Mouse (Mus musculus) left cerebral cortex, postnatal 36 days (tissue): ENCODE measurements around the gene Rtl10. TPM values are rescaled to one million over a fixed set of nuclear protein-coding genes. Genes with fewer than 3 reads are reported as not detected.
A peak's percentile ranks its signal among the peaks of the same experiment; 100 is the strongest.

ENCODE experiments used
- DNase-seq, 2 experiments: peaks; one replicate each; pipeline ENCODE4 v3.0.0; 2021 to 2022; ENCODE audit warnings: low spot score in 2 of 2, mixed read lengths in 1 of 2
- intact Hi-C: fragments of 180-260 bp; cut with DNase I; formaldehyde crosslinking; loops from one replicate; pipeline ENCODE4 v1.15.1; 2025
- total RNA-seq, 2 experiments: library from RNA; stranded (reverse); gene quantifications; 2 replicates each; pipeline ENCODE4 v1.2.3; 2021

Gene Rtl10
- total RNA-seq, 2 experiments from 2014 or later, result 5.0 to 7.5 TPM

DNA sequence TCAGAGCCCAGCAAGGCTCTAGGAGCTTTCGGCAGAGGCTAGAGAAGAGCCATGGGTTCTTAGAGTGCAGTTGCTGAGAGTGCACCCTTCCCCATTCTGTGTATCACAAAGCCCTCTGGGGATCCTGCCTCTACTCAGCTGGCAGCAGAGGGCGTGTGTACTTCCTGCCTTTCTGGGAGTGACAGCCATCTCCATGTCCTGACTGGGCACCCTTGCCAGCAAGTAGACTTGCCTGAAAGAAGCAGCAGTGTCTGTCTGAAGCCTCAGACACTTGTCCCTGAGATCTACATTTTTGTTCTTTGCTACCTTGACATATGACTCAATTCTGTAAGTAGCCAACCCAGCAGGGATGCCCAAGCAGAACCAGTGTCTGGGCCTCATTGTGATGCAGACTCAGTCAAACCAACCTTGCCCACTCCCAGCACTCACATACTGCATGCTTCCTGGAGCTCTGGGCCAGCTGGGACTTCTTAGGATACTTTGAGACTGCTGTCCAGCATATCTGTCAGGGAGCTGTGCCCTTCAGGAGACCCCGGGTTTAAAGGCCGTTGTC, 17.7 kb upstream of the Rtl10 start:
- no peak for DNase-seq
- intact Hi-C loops, result no loop called here

DNA sequence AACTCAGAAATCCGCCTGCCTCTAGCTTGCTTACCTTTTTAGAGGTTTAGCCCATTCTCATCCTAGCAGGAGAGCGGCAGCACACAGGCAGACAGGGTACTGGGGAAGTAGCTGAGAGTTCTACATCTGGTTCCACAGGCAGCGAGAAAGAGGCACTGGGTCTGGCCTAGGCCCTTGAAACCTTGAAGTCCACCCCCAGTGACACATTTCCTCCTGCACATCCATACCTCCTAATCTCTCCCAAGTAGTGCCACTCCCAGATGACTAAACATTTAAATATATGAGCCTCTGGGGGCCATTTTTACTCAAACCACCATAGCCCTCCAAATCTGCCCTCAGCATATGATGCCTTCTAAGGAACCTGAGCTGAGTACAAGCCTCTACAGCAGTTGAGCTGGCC, 16.3 kb upstream of the Rtl10 start:
- intact Hi-C loops, result no loop called here

DNA sequence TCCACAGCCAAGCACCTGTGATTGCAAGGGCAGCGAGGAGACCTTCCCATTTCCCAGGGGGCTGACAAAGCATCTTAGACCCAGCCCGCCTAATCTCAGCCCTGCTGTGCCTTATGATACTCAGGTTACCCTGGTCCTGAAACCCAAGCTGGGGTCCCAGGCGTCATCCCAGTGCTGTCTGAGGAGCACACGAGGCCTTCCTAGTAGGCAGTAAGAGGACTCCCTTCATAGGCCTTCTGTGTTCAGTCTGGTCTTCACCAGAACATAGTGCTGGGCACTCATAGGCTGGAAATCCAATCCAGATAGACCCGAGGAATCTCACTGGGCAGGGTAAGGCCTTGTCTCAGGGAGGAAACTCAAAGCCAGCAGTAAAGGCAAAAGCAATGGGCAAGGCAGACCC, 14.9 kb upstream of the Rtl10 start:
- intact Hi-C loops, result no loop called here
- DNase-seq, result no peak

More for the DNA sequence above, 16.3 kb upstream of the Rtl10 start:
- no peak for DNase-seq

DNA sequence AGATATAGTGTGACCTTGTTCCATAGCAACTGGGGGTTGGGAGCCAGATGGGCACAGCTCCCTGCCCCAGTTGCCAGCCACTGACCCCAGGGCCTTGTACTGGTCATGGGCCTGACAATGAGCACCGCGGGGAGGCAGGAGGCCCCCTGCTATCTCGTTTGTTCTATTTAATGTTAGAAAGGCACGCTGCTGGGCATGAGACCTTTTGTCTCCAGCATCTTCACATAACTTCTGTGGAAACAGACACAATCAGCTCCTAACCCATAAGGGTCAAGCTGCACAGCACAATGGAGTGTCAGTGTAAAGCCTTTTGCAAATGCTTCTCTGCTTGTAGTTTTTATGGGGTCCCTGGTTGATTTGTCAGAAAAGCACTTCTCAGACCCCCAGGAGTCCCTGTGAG, 14.3 kb upstream of the Rtl10 start:
- DNase-seq, result no peak
- intact Hi-C loops, result no loop called here

DNA sequence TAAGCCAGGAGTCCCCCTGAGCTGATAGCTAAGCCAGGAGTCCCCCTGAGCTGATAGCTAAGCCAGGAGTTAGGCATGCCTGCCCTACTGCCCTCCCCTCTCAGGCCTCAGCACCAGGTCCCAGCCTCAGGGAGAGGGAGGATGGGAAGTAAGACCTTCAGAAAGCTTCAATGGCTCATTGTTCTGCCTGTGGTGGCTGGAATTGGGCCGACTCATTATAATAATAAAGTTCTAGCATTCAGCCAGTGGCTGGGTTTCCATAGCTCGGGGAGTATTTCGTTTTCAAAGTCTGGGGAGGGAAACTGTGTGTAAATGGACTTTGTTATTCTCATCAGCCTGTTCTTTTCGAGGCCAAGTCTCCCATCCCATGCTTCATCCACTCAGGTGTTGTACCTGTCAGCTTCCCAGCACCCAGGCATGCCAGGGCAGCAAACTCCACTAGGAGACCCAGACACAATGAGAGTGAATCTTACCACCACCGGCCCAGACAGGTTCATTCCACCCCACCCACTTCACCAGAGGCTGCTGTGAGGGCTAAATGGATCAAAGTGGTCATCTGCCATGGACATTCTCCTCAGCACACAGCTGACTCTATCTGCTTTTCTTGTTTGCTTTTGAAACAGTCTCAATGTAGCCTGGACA, 13.8 kb upstream of the Rtl10 start:
- DNase-seq, result no peak
- intact Hi-C loops, result no loop called here

DNA sequence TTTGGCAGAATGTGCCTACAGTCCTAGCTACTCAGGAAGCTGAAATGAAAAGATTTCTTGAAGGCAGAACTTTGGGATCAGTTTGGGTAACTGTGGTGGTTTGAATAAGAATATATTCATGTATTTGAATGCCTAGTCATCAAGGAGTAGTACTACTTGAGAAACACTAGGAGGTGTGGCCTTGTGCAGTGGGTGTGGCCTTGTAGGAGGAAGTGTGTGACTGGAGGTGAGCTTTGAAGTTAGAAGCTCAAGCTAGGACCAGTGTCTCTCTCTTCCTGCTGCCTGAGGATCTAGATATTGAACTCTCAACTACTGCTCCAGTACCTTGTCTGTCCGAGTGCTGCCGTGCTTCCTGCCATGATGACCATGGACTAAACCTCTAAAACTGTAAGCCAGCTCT, 12.6 kb upstream of the Rtl10 start:
- no peak for DNase-seq
- intact Hi-C loops, result no loop called here

DNA sequence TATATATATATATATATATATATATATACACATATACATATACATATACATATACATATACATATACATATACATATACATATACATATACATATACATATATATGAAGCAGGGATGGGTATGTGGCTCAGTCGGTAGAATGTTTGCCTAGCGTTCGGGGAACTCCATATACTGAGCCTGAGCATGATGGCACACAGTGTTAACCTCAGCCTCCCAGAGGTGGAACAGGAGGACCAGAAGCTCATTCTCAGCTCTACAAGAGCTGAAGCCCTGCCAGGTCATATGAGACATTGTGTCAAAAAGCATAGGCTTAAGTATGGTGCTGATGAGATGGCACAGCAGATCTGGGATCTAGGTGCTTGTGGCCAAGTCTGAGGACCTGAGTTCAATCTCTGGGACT, 8.4 kb upstream of the Rtl10 start:
- intact Hi-C loops, result no loop called here

DNA sequence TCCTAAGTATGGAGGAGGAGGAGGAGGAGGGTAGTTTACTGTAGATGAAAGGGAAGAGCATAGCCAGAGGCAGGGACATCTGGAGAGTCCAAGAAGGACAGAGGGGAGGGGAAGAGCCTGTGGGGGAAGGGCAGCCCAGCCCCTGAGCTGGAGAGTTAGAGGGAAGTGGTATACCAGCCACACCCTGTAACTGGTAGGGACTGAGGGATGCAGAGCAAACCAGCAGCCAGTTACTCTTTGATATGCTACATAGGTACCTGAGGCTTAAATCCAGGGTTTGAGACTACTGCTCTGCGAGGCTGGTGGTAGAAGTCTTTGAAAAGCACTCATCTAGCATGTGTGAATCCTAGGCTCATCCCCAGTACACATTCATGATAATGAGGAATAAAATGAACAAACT, 7.8 kb upstream of the Rtl10 start:
- intact Hi-C loops, result no loop called here
- no peak for DNase-seq

More for the DNA sequence above, 8.4 kb upstream of the Rtl10 start:
- DNase-seq, result no peak

DNA sequence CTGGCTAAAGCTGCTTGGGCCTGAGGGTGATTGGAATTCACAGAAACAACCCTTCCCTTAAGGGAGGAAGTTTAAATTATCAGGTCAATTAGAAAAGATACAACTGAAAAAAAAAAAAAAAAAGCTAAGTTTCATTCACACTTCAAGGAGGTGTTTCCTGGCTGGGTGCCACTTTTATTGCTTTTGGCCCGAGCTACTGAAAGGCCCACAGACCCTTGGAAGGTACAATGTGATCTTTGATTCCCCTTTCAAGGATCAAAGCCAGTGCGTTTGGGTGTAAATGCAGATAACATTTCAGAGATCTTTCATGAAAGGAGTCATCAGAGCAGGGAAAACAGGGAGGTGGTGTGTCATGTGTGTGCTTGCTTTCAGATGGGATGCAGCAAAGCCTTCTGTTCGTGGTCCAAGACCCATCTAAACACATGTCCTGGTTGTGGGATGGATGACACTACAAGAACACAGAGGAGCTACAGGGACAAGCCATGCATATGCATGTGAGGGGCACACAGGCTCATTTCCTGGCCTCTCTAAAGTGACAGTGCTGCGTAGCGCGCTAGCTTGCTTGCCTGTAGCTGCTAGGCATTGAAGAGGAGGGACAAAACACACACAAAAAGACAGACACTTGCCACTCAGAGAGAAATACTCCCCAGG, 711 bp upstream of the Rtl10 start:
- intact Hi-C loops, result loop anchor here (5.0 kb wide), 1 partner anchor 124 kb away; the partner anchor contains the start of gene Gp1bb
- no peak for DNase-seq

DNA sequence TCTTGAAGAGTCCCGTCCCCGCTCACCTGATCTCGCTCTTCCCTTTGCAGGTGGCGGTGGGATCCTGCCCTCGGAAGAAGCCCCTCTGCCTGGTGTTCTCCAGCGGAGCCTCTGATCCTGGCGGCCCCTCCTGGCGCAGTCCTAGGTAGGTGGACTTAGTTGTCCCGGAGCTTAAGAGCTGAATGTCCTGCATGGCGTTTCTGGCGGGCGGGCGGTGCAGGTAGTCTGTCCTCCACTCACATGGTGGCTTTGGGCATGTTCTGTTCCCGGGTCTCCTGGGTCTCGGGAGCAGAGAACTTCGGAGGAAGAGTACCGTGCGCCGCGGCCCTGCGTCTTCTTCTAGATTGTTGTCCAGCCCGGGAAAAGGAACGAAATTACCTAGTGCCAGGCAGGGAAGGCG, 295 bp downstream of the Rtl10 start:
- no peak for DNase-seq
- intact Hi-C loops, result loop anchor here (5.0 kb wide), 1 partner anchor 123 kb away; the partner anchor contains the start of gene Gp1bb

DNA sequence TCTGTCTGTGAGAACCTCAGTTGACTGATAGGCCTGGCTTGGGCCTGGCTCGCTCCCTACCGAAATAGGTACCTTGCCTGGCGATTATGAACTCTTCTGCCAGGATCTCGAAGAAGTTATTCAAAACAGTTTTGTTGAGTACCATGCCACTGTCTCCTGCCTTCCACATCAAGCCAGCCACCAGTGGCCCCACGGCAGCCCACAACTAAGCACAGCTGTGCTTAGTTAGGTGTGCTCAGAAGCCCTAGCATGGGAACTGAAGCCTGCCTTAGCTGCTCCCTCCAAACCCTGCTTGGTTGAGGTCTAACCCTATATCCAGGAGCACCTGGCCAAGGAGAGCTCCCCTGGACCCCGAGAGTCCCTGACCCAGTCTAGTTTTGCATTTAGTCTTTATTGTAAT, 2.8 kb downstream of the Rtl10 start:
- intact Hi-C loops, result no loop called here
- DNase-seq, result no peak

DNA sequence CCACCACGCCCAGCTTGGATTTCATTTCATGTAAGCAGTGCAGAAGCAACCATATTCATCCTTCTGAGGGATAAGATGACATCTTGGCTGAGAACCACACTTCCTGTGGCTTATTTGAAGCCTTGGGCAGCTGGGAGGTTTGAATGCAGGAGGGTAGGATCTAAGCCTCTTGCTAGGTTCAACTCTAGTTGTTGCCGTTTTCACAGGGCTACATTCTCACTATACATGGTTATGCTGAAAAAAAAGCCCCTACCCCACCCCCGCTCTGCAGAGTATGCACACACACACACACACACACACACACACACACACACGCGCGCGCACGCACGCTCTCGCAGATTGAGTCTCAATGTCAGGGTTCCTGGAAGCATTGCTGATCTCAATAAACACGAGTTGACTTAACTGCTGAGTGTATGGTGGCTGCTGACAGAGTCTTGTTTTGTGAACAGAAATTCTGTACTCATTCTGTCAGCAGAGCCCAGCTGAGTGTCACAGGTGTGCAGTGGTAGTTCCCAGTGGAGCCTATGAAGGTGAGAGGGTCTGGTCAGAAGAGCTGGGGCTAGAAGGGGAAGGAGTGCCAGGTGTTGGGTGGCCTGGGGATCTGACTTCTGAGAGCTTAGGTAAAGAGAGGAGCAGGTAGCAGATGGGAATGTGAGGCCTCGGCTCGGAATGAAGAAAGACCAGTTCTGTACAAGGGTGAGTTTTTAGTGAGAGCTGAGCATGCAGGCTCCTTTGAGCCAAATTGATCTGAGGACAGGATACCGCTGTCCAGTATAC, 5.1 kb downstream of the Rtl10 start:
- intact Hi-C loops, result no loop called here
- no peak for DNase-seq

DNA sequence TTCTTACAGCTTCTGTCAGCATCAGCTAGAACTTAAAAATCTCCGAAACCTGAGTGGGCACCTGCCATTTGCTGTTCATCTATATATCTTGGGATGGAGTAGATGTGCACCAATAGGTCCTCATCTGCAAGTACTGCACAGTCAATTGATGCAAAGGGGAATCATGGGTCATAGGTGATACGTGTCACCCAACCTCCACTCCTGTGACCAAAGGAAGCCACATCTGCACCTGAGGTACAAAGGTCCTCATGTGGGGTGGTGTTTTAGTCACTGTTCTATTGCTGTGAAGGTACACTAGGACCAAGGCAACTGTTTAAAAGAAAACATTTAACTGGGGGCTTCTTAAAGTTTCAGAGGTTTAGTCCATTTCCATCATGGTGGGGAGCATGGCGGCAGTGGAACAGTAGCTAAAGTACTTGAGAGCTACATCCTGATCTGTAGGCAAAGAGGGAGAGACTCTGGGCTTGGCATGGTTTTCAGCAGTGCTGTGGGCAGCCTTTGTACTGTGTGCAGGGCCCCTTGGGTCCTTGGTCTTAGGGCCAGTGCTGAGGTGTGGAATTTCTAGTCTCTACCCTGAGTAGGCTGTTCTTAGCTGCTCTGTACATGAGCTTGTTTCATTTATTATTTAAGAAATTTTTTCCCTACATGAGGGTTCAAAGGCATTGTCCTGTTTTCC, 8.0 kb downstream of the Rtl10 start:
- intact Hi-C loops, result no loop called here
- no peak for DNase-seq

DNA sequence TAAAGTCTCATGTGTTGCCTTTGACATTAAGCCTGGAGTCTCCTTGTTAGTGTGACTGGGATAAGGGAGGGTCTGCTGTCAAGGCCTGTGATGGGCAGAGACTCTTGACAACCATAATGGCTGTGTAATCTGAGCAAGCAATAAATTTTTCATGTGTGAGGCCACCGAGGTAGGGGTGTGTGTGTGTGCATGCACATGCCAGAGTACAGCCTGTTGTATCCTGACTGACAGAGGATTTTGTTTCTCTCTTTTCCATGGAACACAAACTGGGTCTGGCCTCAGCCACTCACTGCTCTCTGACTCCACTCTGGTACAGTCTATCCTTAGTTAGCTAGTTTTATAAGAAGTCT, 8.5 kb downstream of the Rtl10 start:
- intact Hi-C loops, result no loop called here

DNA sequence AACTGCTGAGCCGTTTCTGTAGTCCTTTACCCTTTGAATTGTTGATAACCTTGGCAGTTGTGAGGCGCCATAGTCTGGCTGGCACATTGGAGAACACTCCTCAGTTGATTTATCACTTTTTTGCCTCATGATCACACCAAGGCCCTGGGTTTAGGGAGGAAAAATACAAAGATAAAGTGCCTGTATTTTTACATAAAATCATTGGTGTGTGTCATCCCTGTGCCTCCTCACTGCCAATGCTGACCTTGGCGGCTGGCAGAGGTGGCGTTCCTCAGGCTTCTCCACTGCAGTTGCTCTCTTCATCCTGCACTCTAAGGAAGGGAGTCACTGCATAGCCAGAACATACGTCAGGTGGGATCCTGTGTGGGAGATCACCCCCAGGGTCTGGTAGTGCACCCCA, 13.0 kb downstream of the Rtl10 start:
- intact Hi-C loops, result no loop called here
- no peak for DNase-seq

More for the DNA sequence above, 8.5 kb downstream of the Rtl10 start:
- DNase-seq, result no peak

DNA sequence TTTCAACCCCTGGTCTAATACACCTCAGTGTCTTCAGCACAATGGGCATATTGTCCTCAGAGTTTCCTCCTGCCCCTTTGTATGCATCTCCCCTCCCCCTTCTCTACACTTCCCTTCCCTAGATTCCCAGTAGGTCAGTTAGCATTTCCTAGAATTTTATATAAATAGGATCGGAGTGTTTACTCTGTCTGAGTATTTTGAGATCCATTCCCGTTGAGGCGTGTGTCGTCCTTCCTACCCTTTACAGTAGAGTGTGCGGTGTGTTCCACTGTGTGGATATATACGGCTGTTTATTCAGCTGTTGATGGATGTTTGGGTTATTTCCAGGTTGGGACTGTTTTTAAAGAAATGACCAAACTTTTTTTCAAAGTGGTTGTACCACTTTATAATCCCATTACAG, 14.8 kb downstream of the Rtl10 start:
- DNase-seq, result no peak

DNA sequence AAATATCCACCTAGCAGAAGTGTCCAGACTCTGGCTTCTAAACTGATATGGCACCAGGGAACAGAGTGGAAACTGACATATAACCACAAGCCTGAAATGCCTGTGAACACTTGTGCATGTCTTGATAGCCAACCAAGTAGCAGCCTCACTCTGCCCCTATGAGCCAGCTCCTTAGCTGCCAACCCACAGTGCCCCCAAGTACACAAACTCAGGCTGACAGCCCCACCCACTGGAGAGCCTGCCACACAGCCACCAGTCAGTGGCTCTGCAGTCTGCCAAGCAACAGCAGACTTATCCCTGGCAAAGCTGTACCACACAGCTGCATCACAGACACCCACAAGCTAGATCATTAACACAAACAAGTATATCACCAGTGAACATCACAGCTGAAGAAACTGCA, 19.4 kb downstream of the Rtl10 start:
- DNase-seq, result peak; percentile 13 to 15
- intact Hi-C loops, result loop anchor here (5.0 kb wide), 1 partner anchor 71 kb away; no protein-coding TSS in a partner anchor

More for the DNA sequence above, 14.8 kb downstream of the Rtl10 start:
- intact Hi-C loops, result no loop called here

DNA sequence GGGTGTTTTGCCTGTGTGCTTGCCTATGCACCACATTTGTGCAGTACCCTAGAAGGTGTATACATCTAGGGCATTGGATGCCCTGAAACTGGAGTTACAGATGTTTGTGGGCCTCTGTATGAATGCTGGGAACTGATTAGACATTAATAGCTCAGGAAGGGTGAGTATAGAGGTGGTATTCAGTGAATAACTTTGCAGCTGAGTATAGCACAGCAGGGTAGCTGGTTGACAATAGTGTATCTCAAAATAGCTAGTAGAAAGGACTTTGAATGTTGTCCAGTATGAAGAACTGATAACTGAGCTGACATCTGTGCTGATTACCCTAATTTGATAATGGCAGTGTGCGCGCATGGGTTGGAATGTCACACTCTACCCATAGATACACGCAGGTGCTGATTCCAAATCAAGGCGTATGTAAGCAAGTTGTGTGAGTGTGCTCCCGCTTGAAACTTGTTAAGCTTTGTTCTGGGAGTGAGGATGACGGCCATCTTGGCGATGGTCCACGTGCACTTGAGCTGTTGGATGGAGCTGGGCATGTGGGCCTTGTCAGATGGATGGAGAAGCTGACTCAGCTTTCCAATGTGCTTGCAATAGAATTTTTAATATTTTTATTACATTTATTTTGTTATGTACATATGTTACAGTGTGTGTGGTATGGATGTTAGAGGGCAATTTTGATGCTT, 25.0 kb downstream of the Rtl10 start:
- intact Hi-C loops, result no loop called here
- DNase-seq, result no peak

DNA sequence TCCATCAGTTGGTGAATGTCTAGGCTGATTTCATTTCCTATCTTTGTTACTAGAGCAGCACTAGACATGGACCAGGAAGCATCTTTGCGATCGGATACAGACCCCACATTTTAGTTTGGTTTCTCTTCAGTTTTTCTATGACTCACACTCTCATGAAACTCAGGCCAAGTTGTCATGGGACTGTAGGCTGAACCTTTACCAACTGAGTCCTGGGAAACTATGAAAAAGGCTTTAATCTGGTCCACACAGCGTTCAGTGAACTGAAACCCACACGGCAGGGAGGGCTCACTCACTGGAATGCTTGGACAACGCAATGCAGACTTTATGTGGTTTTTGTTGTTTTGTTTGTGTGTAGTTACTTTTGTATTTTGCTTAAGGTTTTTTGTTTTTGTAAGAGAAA, 30.0 kb downstream of the Rtl10 start:
- intact Hi-C loops, result no loop called here
- DNase-seq, result no peak
